Mouse (Mus musculus) effector memory CD4-positive, alpha-beta T cell, adult 5 months (primary cell): ENCODE measurements around the gene Fam185a. TPM values are rescaled to one million over a fixed set of nuclear protein-coding genes. Genes with fewer than 3 reads are reported as not detected.

ENCODE experiments used
- polyA plus RNA-seq: library from polyadenylated mRNA; unstranded; fragments of 100-300 nt; shearing (Covaris generic); gene quantifications from one replicate; pipeline ENCODE4 v1.2.1, GENCODE M21; 2017

Fam185a gene
- 2.5 TPM for polyA plus RNA-seq

DNA sequence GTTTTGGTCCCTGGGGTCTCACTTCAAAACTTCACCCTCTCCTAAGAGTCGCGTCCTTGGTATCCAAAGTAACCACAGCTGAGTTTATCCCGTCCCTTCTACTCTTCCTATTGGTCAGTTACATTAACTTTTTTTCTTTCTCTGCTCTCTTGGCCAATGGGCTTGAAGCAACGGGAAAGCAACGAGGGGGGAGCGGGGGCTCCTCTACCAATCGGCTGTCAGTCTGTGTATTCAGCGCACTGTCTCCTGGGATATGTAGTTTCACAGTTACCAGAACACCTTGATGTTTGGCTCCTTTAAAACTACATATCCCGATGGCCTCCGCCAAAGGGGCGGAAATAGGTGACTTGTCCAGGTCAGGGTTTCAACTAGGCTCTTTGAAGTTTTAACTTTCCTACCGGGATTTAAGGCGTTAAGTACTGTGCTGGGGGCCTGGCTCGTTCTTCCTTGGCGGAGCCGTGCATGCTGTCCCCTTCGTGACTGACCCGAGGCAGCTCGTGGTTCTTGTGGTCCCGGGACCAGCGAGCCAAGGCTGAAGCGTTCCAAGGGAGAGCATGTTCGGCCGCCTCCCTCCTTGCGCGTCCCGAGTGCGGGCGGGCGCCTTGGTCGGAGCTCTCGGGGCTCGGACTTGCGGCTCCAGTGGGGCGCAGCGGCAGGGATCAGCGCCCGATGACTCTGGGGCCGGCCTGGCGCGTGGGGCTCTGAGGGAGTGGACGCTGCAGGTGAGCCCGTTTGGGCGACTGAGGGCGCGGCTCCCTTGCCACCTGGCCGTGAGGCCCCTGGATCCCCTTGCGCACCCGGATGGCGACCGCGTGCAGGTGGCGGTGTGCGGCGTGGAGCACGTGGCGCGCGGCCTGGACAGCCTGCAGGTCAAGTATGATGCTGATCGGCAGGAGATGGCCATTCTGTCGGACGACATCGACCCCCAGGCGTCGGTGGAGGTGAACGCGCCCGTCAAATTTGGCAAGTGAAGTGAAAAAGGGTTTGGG, at the start of gene Fam185a, which contains the start of gene Ccdc146:
TSS of gene Fam185a (plus strand) at position 345 of the 989 bp plus-strand sequence.
TSS of gene Ccdc146 (minus strand) at position 64 of the 989 bp plus-strand sequence.

Other genes with a start within 250 kb of the Fam185a start
- gene Gsap, start 238.7 kb upstream of the Fam185a start, polyA plus RNA-seq, result 20.9 TPM
- gene Fgl2, start 52.3 kb upstream of the Fam185a start, polyA plus RNA-seq, result 2.0 TPM
- not detected for gene Ccdc146, start 281 bp upstream of the Fam185a start, polyA plus RNA-seq
- gene Lrrc17, start 118.6 kb downstream of the Fam185a start, polyA plus RNA-seq, result not detected
- not detected for gene Fbxl13, start 220.7 kb downstream of the Fam185a start, polyA plus RNA-seq
- 18.8 TPM for gene Armc10, start 220.9 kb downstream of the Fam185a start, polyA plus RNA-seq